Mouse (Mus musculus) E14TG2a.4 (cell line): ENCODE measurements at regions not wholly inside any gene's neighbourhood (a gene's known extent, or its start where the extent isn't known, plus 50 kb on each side); places are given as distances from the start of the nearest gene placed in this dataset.

Source experiments
- CTCF ChIP-seq: conservative IDR thresholded peaks from 2 replicates; pipeline ENCODE4 v1.5.1; 2014; ENCODE audit warnings: low read length
- NANOG ChIP-seq: IDR thresholded peaks from 2 replicates; pipeline ENCODE4 v1.6.1; 2014; ENCODE audit warnings: borderline replicate concordance, low read length, mixed read lengths
- POU5F1 ChIP-seq: IDR thresholded peaks from 2 replicates; pipeline ENCODE4 v1.6.1; 2014; ENCODE audit warnings: low read length, borderline replicate concordance

- no peak for TF ChIP-seq CTCF
- TF ChIP-seq POU5F1: no peak
- TF ChIP-seq NANOG: no peak
Measured at GRCm38 (mm10) chr11:64321900-64322425, 113.2 kb upstream of the Hs3st3a1 start.
